Comparison of ENCODE assay signal across 8 mouse cellular contexts in the genomic region with DNA sequence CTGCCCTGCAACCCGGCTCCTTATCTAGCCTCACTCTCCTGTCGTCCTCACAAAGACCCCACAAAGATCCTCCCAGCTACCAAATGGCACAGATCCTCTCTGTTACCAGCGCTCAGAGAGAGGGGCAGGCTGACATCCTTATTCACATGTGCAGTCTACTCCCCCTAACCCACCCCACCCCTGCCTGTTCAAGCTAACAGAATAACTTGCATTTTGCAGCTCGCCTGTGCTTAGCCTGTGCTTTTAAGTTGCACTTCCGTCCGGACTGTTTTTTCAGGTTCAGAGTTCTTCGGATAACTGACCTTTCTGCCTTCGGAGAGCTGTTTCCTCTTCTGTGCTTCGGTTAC. TPM values are rescaled to one million over a fixed set of nuclear protein-coding genes. Genes with fewer than 3 reads are reported as not detected.
DNase-seq lines count a peak whose midpoint lies in the region; ATAC-seq and TF ChIP-seq lines count a peak whose summit lies in the region.

No protein-coding gene starts in this region.

- H3K27ac ChIP-seq in heart, embryonic 12.5 days (ENCODE audit: poor library complexity, severe bottlenecking) = no peak overlapping the region
- H3K27ac ChIP-seq in liver, postnatal 0 days (ENCODE audit: low read depth) = no peak overlapping the region

- peak overlapping the region; percentile 63 for H3K9ac ChIP-seq in heart, embryonic 12.5 days
- 0 out of 2 replicates have a peak overlapping the region, but pooled peaks have one; percentile 16 for H3K9ac ChIP-seq in liver, postnatal 0 days (replicated peaks)

- H3K9me3 ChIP-seq in heart, embryonic 12.5 days (replicated peaks) = no peaks in the 10 kb centered on the region
- H3K9me3 ChIP-seq in liver, postnatal 0 days (ENCODE audit: low read length) = no peaks in the 10 kb centered on the region

- no peak for TF ChIP-seq EP300 in liver, postnatal 0 days (IDR thresholded peaks at IDR 0.05; ENCODE audit: low read depth)

- H3K27me3 ChIP-seq in heart, embryonic 12.5 days (replicated peaks) = no peaks in the 10 kb centered on the region
- no peaks in the 10 kb centered on the region for H3K27me3 ChIP-seq in liver, postnatal 0 days (ENCODE audit: insufficient read depth, low read length)

- peak overlapping the region; percentile 84 for H3K4me2 ChIP-seq in heart, embryonic 12.5 days
- peak overlapping the region; percentile 74 for H3K4me2 ChIP-seq in liver, postnatal 0 days (ENCODE audit: low read depth, low read length)

- no peak; the same call in 1 of the 2 replicates for ATAC-seq in heart, embryonic 12.5 days (ENCODE audit: insufficient number of reproducible peaks, low FRiP score)
- peak; percentile 10; the same call in 1 of the 2 replicates for ATAC-seq in granulocyte monocyte progenitor cell, adult 5-6 weeks (replicated peaks; ENCODE audit: poor library complexity, severe bottlenecking)
- no peak; the same call in 1 of the 2 replicates for ATAC-seq in liver, postnatal 0 days

- no peaks in the 10 kb centered on the region for H3K36me3 ChIP-seq in heart, embryonic 12.5 days
- no peaks in the 10 kb centered on the region for H3K36me3 ChIP-seq in liver, postnatal 0 days (replicated peaks; ENCODE audit: insufficient read depth, low read length)

- WGBS in heart, embryonic 12.5 days = 1% methylated on average over 9 of the region's 9 CpGs
- WGBS in liver, postnatal 0 days (ENCODE audit: insufficient replicate concordance) = 1% methylated on average over 9 of the region's 9 CpGs

- H3K4me3 ChIP-seq in heart, embryonic 12.5 days = peak overlapping the region; percentile 48
- H3K4me3 ChIP-seq in liver, postnatal 0 days (ENCODE audit: low read depth, low read length) = peak overlapping the region; percentile 33

- DNase-seq in heart, adult 11 months = no peak
- peak; percentile 30 for DNase-seq in ES-CJ7 (ENCODE audit: low read depth, low spot score)
- DNase-seq in liver, postnatal 0 days = no peak
- DNase-seq in right cerebral cortex, postnatal 36 days (ENCODE audit: low spot score in 2 of 2) = no peak
- no peak for DNase-seq in layer of hippocampus, adult 9-10 months (ENCODE audit: low spot score)
- DNase-seq in frontal cortex, postnatal 36 days (ENCODE audit: low spot score in 2 of 2) = no peak

- peaks cover 10% of the 10 kb centered on the region for H3K4me1 ChIP-seq in heart, embryonic 12.5 days (replicated peaks)
- H3K4me1 ChIP-seq in liver, postnatal 0 days (ENCODE audit: insufficient read depth) = peaks cover 9% of the 10 kb centered on the region

- no peak for TF ChIP-seq CTCF in liver, postnatal 0 days (IDR thresholded peaks at IDR 0.05; ENCODE audit: low read depth)

RNA-seq across cellular contexts. Expression of gene Ccdc158, which starts 0.5 kb away (rescaled TPM):
- polyA plus RNA-seq in heart, embryonic 12.5 days (2016; fragmentation: Nextera tagmentation; extraction: Ambion mirVana) = 1.1 and 1.2 TPM in 2 replicates
- 0.58 and 3.1 TPM in 2 replicates for total RNA-seq in granulocyte monocyte progenitor cell, adult 5-6 weeks (2014; fragmentation: Nextera tagmentation)
- total RNA-seq in granulocyte monocyte progenitor cell, adult 5-6 weeks (2017) = 4.2 and 5.3 TPM in 2 replicates
- polyA plus RNA-seq in liver, postnatal 0 days (2015; fragmentation: Nextera tagmentation; extraction: Ambion mirVana) = 0.20 and 0.23 TPM in 2 replicates

RNA-seq across cellular contexts. Expression of gene Shroom3, which starts 7.7 kb away (rescaled TPM):
- 19.7 and 22.2 TPM in 2 replicates for polyA plus RNA-seq in heart, embryonic 12.5 days (2016; fragmentation: Nextera tagmentation; extraction: Ambion mirVana)
- not detected in 2 replicates for total RNA-seq in granulocyte monocyte progenitor cell, adult 5-6 weeks (2014; fragmentation: Nextera tagmentation)
- 0.09 TPM in 1 of 2 replicates, not detected in the other for total RNA-seq in granulocyte monocyte progenitor cell, adult 5-6 weeks (2017)
- 0.69 and 0.96 TPM in 2 replicates for polyA plus RNA-seq in liver, postnatal 0 days (2015; fragmentation: Nextera tagmentation; extraction: Ambion mirVana)

Comparison
In these comparisons a context has a peak if more than half of its experiments do, and no peak if none do; other contexts are left out.
1. RNA of gene Shroom3, which starts 7.7 kb away (polyA plus RNA-seq): 19.7 to 22.2 TPM in heart, embryonic 12.5 days; 0.69 to 0.96 TPM in liver, postnatal 0 days; every median in the first group is over 10 times any median in the second.